Mouse (Mus musculus) urinary bladder, postnatal 4 days (tissue): ENCODE results near the gene Rab11b.
A peak's percentile ranks its signal among the peaks of the same experiment; 100 is the strongest.

Experiments
- DNase-seq, 2 experiments: peaks; one replicate each; pipeline ENCODE4 v3.0.0; 2021 to 2022; ENCODE audit warnings: low spot score in 2 of 2

Rab11b gene

GRCm38 (mm10) chr17:33760255-33761165, at the start of gene Rab11b:
Gene Rab11b (minus strand): TSS chr17:33760530.
- peak; percentile 100 for DNase-seq

GRCm38 (mm10) chr17:33808192-33808591, 47.9 kb upstream of the Rab11b start:
- no peak for DNase-seq

GRCm38 (mm10) chr17:33807181-33807888, 47.0 kb upstream of the Rab11b start:
- no peak for DNase-seq

DNA sequence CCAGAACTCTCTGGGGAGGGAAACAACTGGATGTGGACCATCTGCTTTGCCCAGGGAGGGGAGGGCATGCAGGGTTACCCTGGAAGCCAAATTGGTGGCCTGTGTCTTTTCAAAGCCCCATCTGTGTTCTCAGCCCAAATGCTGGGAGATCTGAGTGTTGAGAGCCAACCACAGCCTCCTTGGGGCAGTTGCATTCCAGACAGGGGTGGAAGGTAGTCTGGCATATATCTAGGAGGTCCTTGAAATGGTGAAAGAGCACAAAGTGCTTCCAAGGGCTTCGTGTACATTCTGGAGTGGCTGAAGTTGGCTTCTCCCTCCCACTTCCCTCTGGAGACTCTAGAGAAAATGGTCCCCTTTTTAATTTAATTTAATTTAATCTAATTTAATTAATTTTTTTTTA, 44.4 kb upstream of the Rab11b start:
- DNase-seq = no peak

DNA sequence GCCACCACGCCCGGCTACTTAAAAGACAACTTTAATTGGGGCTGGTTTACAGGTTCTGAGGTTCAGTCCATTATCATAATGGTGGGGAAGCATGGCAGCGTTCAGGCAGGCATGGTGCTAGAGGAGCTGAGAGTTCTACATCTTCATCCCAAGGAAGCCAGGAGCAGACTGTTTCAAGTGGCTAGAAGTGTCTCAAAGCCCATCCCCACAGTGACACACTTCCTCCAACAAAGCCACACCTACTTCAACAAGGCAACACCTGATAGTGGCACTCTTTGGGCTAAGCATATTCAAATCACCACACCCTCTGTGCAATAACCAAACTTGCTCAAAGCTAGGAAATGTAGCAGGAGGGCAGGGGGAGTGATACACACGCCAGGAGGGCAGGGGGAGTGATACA, 43.9 kb upstream of the Rab11b start:
- no peak for DNase-seq

GRCm38 (mm10) chr17:33802221-33802620, 41.9 kb upstream of the Rab11b start:
- DNase-seq = no peak

DNA sequence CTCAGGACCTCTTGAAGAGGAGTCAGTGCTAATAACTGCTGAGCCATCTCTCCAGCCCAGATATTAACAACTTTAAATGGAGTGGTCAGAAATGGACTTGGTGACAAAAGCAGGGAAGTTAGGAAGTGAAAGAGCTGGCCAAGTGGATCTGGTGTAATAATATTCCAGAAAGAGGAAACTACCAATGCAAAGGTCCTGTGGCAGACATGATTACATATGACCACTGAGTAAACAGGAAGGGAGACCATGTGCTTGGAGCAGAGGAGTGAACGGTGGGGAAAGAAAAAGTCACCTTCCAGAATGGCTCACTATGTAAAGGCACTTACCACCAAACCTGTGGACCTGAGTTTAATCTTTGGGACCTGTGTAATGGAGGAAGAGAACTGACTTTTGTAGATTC, 38.9 kb upstream of the Rab11b start:
- DNase-seq = no peak

DNA sequence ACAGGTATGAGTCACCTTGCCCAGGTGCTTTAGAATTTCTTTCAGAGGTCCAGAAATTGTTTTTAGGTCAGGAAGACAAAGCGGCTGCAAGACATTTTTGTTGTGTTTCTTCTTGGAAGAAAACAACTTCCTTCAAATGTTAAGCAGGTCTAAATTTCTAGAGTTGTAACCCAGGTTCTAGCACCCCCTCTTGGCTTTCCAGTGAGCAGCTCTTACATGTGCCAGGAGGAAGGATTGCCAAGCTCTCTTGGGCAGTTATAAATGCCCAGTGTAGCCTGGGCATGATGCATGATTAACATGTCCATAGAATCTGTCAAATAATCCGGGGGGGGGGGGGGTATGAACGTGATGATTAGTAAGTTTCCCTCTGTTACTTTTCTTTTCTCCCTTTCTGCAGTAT, 38.0 kb upstream of the Rab11b start:
- no peak for DNase-seq

GRCm38 (mm10) chr17:33788732-33789131, 28.4 kb upstream of the Rab11b start:
- no peak for DNase-seq

- DNase-seq = no peak
These were observed 26.0 kb upstream of the Rab11b start for GRCm38 (mm10) chr17:33786375-33786774.

DNA sequence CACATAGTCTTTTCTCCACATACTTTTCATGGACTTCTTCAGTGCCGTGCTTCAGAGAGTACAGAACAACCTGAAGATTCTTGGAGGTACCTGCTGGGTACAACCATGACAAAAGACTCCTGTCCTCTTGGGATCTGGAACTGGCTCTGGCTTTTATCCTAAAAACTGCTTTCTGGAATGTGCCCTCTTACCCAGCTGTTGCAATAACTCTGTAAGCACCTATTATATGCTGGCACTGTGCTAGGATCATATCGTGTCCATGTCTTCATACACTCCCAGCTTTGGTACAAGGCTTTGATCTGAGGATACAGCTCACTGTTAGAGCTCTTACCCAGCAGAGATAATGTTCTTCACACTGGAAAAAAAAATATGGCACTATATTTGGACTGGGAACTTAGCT, 24.6 kb upstream of the Rab11b start:
- DNase-seq = no peak

DNA sequence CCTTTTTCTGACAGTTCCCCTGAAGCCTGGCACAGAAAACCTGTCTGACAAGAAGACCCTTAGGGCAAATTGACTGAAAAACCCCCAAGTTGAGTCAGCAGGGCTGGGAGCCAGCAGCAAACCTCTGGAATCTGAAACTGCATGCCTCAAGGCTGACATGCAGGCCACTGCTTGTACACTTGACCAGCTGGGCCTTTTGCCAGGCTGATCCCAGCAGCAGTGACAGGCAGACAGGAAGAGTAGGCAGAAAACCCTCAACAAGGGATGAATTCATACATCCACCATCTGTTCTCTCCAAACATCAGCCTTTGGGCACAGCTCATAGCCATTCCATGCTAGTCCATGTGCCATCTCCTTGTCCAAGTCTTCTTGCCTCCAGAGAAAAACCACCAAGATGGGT, 23.1 kb upstream of the Rab11b start:
- DNase-seq = peak; percentile 73 to 74

DNA sequence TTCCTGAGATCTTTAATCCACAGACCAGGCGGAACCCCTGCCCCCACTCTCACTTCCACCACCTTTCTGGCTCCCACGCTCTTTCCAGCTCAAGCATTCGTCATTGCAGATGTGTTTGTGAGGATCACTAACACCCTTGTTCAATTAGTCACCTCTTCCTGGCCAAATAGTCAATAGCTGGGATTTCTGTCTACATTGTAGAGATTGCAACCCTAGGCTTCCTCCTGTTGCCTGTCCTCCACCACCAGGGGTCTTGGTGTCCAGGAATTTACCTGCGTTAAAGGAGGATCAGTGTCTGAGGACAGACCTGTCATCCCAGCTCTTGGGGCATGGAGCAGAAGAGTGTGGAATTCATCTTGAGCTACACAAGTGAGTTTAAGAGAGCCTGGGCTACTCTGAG, 21.7 kb upstream of the Rab11b start:
- DNase-seq = no peak

- peak; percentile 70 to 77 for DNase-seq
These were observed 21.0 kb upstream of the Rab11b start, which contains the start of gene Angptl4 for GRCm38 (mm10) chr17:33781124-33781977. Gene Angptl4 (minus strand): TSS chr17:33781830.

DNA sequence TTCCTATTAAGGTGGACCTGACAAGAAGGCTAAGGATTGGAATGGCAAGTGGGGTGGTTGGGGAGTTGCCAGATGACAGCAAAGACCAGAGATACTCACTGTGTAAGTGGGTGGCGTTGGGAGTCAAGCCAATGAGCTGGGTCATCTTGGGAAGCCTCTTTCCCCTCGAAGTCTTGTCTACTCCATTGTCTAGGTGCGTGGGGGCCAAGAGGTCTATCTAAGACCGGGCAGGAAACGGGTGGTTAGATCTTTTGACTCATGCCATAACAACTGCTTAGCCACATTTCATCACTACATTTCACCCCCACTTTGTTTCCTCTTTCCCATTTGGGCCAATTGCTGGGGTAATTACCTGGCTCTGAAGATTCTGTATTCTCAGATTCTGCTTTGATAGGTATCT, 20.1 kb upstream of the Rab11b start:
- no peak for DNase-seq

- no peak for DNase-seq
These were observed 19.6 kb upstream of the Rab11b start for GRCm38 (mm10) chr17:33779967-33780295.

DNA sequence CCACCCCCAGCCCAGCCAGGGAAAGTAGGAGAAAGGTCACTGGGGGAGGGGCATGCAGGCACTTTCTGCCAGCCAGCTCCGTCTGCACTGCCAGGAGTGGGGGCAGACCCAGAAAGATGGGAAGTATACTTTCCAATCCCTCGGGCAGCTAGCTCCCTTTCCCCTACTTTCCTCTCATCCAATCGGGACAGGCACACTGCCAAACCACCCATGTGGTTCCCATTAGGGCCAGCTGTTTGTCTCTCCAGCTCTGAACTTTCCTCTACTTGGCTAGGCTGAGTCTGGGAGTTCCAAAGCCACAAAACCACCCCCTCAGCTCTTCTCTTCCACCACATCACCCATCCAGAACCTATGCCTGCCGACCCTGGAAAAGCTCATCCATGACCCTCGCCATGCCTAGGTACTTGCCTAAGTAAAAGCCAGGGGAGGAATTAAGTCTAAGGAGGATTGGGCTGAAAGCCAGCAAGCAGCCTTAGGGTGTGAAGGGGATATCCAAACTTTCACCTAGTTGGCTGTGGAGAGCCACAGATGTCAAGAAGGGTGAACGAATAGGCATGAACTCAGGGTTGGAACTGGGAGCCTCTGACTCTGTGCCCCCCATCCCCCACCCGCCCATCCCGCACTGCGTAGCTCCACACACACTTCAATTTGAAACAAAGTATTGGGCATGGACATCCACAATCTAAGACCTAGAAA, 19.1 kb upstream of the Rab11b start:
- peak; percentile 88 to 94 for DNase-seq

GRCm38 (mm10) chr17:33775287-33775686, 15.0 kb upstream of the Rab11b start:
- no peak for DNase-seq

DNA sequence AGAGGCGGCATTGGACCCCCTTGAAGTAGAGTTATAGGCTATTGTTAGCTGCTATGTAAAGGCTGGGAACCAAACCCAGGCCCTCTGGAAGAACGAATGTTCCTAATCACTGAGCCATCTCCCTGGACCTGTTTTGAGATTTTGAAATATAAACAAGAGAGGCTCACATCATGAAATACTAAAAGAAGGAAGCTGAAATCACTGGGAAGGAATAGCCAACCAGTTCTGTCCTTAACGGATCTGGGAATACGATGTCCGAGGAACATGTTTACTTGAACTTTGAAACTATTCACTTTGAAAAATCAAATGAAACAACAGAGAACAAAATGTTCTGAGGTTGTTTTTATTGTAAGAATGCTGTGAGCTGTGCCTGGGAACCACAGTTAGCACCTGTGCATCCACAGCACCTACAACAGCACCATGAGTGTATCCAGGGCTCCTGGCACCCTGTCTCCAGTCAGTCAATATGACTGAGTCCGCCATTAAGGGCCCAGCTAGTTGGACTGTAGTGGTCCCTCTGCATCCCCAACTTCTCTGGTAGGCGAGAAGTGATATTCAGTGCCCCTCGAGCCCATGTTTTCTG, 14.3 kb upstream of the Rab11b start:
- DNase-seq = no peak

GRCm38 (mm10) chr17:33773871-33774572, 13.7 kb upstream of the Rab11b start:
- no peak for DNase-seq

GRCm38 (mm10) chr17:33773426-33773825, 13.1 kb upstream of the Rab11b start:
- DNase-seq = no peak
